Mouse (Mus musculus): ENCODE measurements around the gene Hmg20a. TPM values are rescaled to one million over a fixed set of nuclear protein-coding genes. Genes with fewer than 3 reads are reported as not detected.

Gene Hmg20a
- total RNA-seq, 2 experiments from 2014 or later, result 14.7 to 14.8 TPM

- Histone ChIP-seq H3K27ac (peak overlapping the region; percentile 81), H3K4me3 (peak overlapping the region; percentile 28; the same call in 1 of the 2 replicates)
- intact Hi-C loops (cut with DNase I), result no loop called here
- TF ChIP-seq CTCF (IDR thresholded peaks at IDR 0.05), result no peak
- DNase-seq, result peak; percentile 24
Measured at GRCm38 (mm10) chr9:56516219-56516618, 97.8 kb downstream of the Hmg20a start.

- intact Hi-C loops (cut with DNase I), result no loop called here
- H3K27ac ChIP-seq, result peak overlapping the region; percentile 86
- H3K4me3 ChIP-seq, result peak overlapping the region; percentile 28; the same call in 1 of the 2 replicates
- peak; percentile 6; the same call in 1 of the 2 replicates for TF ChIP-seq CTCF (IDR thresholded peaks at IDR 0.05)
- peak; percentile 50 for DNase-seq
Measured at GRCm38 (mm10) chr9:56516692-56517263, 98.4 kb downstream of the Hmg20a start.

- Histone ChIP-seq H3K4me3 (no peak overlapping the region), H3K27ac (no peak overlapping the region)
- intact Hi-C loops (cut with DNase I), result no loop called here
- DNase-seq, result no peak
- TF ChIP-seq CTCF (IDR thresholded peaks at IDR 0.05), result no peak
Measured at GRCm38 (mm10) chr9:56522281-56522680, 103.9 kb downstream of the Hmg20a start.

- intact Hi-C loops (cut with DNase I), result no loop called here
- Histone ChIP-seq H3K27ac (no peak overlapping the region), H3K4me3 (no peak overlapping the region)
- no peak for TF ChIP-seq CTCF (IDR thresholded peaks at IDR 0.05)
- no peak for DNase-seq
Measured at GRCm38 (mm10) chr9:56527951-56528350, 109.5 kb downstream of the Hmg20a start.

- no peak overlapping the region for H3K27ac ChIP-seq
- intact Hi-C loops (cut with DNase I), result no loop called here
- H3K4me3 ChIP-seq, result no peak overlapping the region
- DNase-seq, result no peak
- TF ChIP-seq CTCF (IDR thresholded peaks at IDR 0.05), result no peak
Measured at GRCm38 (mm10) chr9:56531991-56532390, 113.6 kb downstream of the Hmg20a start.

- intact Hi-C loops (cut with DNase I), result no loop called here
- peak overlapping the region; percentile 64 for H3K27ac ChIP-seq
- peak; percentile 32 for DNase-seq
- H3K4me3 ChIP-seq, result no peak overlapping the region
- no peak for TF ChIP-seq CTCF (IDR thresholded peaks at IDR 0.05)
Measured at GRCm38 (mm10) chr9:56533916-56534315, 115.5 kb downstream of the Hmg20a start.

- peak; percentile 36; the same call in 1 of the 2 replicates for TF ChIP-seq CTCF (IDR thresholded peaks at IDR 0.05)
- peak overlapping the region; percentile 64 for H3K27ac ChIP-seq
- DNase-seq, result peak; percentile 25
- intact Hi-C loops (cut with DNase I), result no loop called here
- no peak overlapping the region for H3K4me3 ChIP-seq
Measured at GRCm38 (mm10) chr9:56534727-56535126, 116.3 kb downstream of the Hmg20a start.

- no peak for TF ChIP-seq CTCF (IDR thresholded peaks at IDR 0.05)
- no peak overlapping the region for H3K27ac ChIP-seq
- intact Hi-C loops (cut with DNase I), result no loop called here
- no peak overlapping the region for H3K4me3 ChIP-seq
- DNase-seq, result no peak
Measured at GRCm38 (mm10) chr9:56535361-56535760, 117.0 kb downstream of the Hmg20a start.

GRCm38 (mm10) chr9:56540051-56540450 lies 121.6 kb downstream of the Hmg20a start:
- DNase-seq, result no peak
- Histone ChIP-seq H3K4me3 (no peak overlapping the region), H3K27ac (no peak overlapping the region)
- no peak for TF ChIP-seq CTCF (IDR thresholded peaks at IDR 0.05)
- intact Hi-C loops (cut with DNase I), result no loop called here

- Histone ChIP-seq H3K27ac (peak overlapping the region; percentile 58), H3K4me3 (no peak overlapping the region)
- intact Hi-C loops (cut with DNase I), result no loop called here
- no peak for TF ChIP-seq CTCF (IDR thresholded peaks at IDR 0.05)
- DNase-seq, result no peak
Measured at GRCm38 (mm10) chr9:56544687-56545475, 126.5 kb downstream of the Hmg20a start.

Other genes with a start within 250 kb of the Hmg20a start
- 10 to 100 TPM; 10.8 to 18.2 TPM for gene Peak1, start 542 bp upstream of the Hmg20a start, total RNA-seq (2021)

Measured in gastrocnemius, adult 2 months (tissue).